Mouse (Mus musculus) embryonic facial prominence, embryonic 11.5 days (tissue): ENCODE data around the gene Cfap99. TPM values are rescaled to one million over a fixed set of nuclear protein-coding genes. Genes with fewer than 3 reads are reported as not detected.

Experiments
- ATAC-seq: fragments of 200-750 bp; cut with Nextera tagmentation; replicated peaks from 2 replicates; pipeline ENCODE4 v1.8.0; 2017; ENCODE audit warnings: low read depth; ENCODE audit not compliant: insufficient number of reproducible peaks, low FRiP score, low TSS enrichment
- DNase-seq: peaks from one replicate; pipeline ENCODE4 v3.0.0-alpha.2; 2015; ENCODE audit warnings: low spot score
- H3K27ac ChIP-seq: fragments of 300-500 bp; sonication (generic); replicated peaks from 2 replicates; pipeline ENCODE4 v1.5.1; 2014; ENCODE audit warnings: mild to moderate bottlenecking, low read depth, low read length, control low read depth
- H3K27me3 ChIP-seq: fragments of 300-500 bp; sonication (generic); 2 replicates; pipeline ENCODE4 v1.6.1; 2014; ENCODE audit warnings: mild to moderate bottlenecking, low read length, moderate library complexity, mixed read lengths; ENCODE audit not compliant: control insufficient read depth, insufficient read depth
- H3K36me3 ChIP-seq: fragments of 300-500 bp; sonication (generic); replicated peaks from 2 replicates; pipeline ENCODE4 v1.6.1; 2014; ENCODE audit warnings: low read depth, mild to moderate bottlenecking, low read length, moderate library complexity, mixed read lengths; ENCODE audit not compliant: control insufficient read depth, insufficient read depth
- H3K4me1 ChIP-seq: fragments of 300-500 bp; sonication (generic); 2 replicates; pipeline ENCODE4 v1.6.1; 2014; ENCODE audit warnings: low read length, mixed read lengths; ENCODE audit not compliant: control insufficient read depth, insufficient read depth
- H3K4me2 ChIP-seq: fragments of 300-500 bp; sonication (generic); 2 replicates; pipeline ENCODE4 v1.6.1; 2014; ENCODE audit warnings: low read depth, mild to moderate bottlenecking, control low read depth, low read length, moderate library complexity
- H3K4me3 ChIP-seq: fragments of 300-500 bp; sonication (generic); 2 replicates; pipeline ENCODE4 v1.5.1; 2014; ENCODE audit warnings: low read depth, low read length, control low read depth
- H3K9ac ChIP-seq: fragments of 300-500 bp; sonication (generic); replicated peaks from 2 replicates; pipeline ENCODE4 v1.6.1; 2014; ENCODE audit warnings: mild to moderate bottlenecking, control low read depth, low read length
- H3K9me3 ChIP-seq: fragments of 300-500 bp; sonication (generic); replicated peaks from 2 replicates; pipeline ENCODE4 v1.6.1; 2016; ENCODE audit warnings: mild to moderate bottlenecking, low read length, inconsistent platforms, mixed read lengths; ENCODE audit not compliant: control insufficient read depth
- WGBS: fragments of 180-500 bp; shearing (Covaris S2); extraction: QIAGEN DNeasy Blood & Tissue Kit; methylation state at CpG from one replicate; pipeline ENCODE4 v1.1.7; 2014; 5-methylcytosine and 5-hydroxymethylcytosine counted together
- polyA plus RNA-seq: library from polyadenylated mRNA; unstranded; fragments of >200 nt; fragmentation: Nextera tagmentation; extraction: Ambion mirVana; gene quantifications from 2 replicates; pipeline ENCODE4 v1.2.1, GENCODE M21; 2014

Gene Cfap99
- polyA plus RNA-seq, 1 experiment from 2014 or later: not detected

DNA sequence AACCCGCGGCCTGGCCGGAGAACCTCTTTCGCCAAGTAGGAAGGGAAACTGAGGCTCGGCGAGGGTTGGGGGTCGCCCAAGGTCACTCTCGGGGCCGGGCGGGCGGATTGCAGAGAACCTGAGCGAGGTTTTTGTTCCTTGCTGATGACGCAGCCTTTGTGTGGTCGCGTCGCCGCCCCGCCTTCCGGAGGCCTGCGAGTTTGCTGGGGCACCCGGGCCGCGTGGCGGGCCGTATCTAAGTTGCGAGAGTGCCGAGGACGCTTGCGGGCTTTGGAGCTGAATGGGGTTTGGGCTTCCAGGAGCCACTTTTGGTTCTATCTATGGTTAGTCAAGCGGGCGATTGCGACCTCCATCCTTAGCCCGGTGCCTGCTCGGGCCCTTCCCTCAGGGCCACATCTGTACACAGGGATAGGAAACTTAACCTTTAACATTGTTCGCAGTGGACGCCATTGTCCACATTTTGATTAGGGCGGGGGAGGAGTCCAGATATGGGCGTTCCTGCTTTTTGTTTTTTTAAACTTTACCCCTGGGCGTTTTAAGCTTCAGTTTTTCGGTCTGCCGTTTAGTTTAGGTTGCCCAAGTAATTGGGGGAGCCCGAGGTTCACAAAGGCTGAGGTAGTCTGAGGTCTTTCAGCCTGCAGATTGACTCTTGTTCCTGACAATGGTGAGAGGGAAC is 48.5 kb downstream of the Cfap99 start:
- H3K27ac ChIP-seq: peak overlapping the region; percentile 95
- under 1% methylated on average over 42 of the region's 42 CpGs for WGBS
- no peaks in the 10 kb centered on the region for H3K4me1 ChIP-seq
- peak; percentile 74 for DNase-seq
- H3K9ac ChIP-seq: peak overlapping the region; percentile 92
- no peaks in the 10 kb centered on the region for H3K9me3 ChIP-seq
- H3K27me3 ChIP-seq: no peaks in the 10 kb centered on the region
- peak overlapping the region; percentile 57 for H3K4me2 ChIP-seq
- H3K4me3 ChIP-seq: peak overlapping the region; percentile 98
- no peaks in the 10 kb centered on the region for H3K36me3 ChIP-seq
- peak; percentile 10; the same call in 1 of the 2 replicates for ATAC-seq

GRCm38 (mm10) chr5:34340246-34340645 is 51.8 kb downstream of the Cfap99 start:
- no peaks in the 10 kb centered on the region for H3K9me3 ChIP-seq
- 94% methylated on average over 6 of the region's 6 CpGs for WGBS
- no peaks in the 10 kb centered on the region for H3K27me3 ChIP-seq
- DNase-seq (no peak), ATAC-seq (no peak)
- H3K36me3 ChIP-seq: no peaks in the 10 kb centered on the region; the same call in 1 of the 2 replicates
- H3K4me2 ChIP-seq: no peak overlapping the region
- H3K4me1 ChIP-seq: no peaks in the 10 kb centered on the region
- no peak overlapping the region for H3K9ac ChIP-seq
- no peak overlapping the region for H3K27ac ChIP-seq
- H3K4me3 ChIP-seq: no peak overlapping the region

- Histone ChIP-seq H3K4me1 (no peaks in the 10 kb centered on the region), H3K4me3 (no peak overlapping the region), H3K9me3 (no peaks in the 10 kb centered on the region), H3K36me3 (peaks cover 13% of the 10 kb centered on the region), H3K27me3 (no peaks in the 10 kb centered on the region), H3K27ac (no peak overlapping the region), H3K4me2 (no peak overlapping the region), H3K9ac (no peak overlapping the region)
- ATAC-seq (no peak), DNase-seq (no peak)
- 96% methylated on average over 3 of the region's 3 CpGs for WGBS
Measured at GRCm38 (mm10) chr5:34352084-34352631, 63.8 kb downstream of the Cfap99 start.

GRCm38 (mm10) chr5:34360261-34360660 is 71.9 kb downstream of the Cfap99 start:
- DNase-seq: no peak
- Histone ChIP-seq H3K27me3 (no peaks in the 10 kb centered on the region), H3K27ac (no peak overlapping the region), H3K4me1 (no peaks in the 10 kb centered on the region), H3K4me2 (no peak overlapping the region), H3K9me3 (no peaks in the 10 kb centered on the region), H3K9ac (no peak overlapping the region), H3K36me3 (no peaks in the 10 kb centered on the region; the same call in none of the 2 replicates), H3K4me3 (no peak overlapping the region)
- no peak for ATAC-seq
- 96% methylated on average over 3 of the region's 3 CpGs for WGBS

- no peaks in the 10 kb centered on the region for H3K27me3 ChIP-seq
- H3K4me1 ChIP-seq: no peaks in the 10 kb centered on the region
- ATAC-seq: no peak
- no peaks in the 10 kb centered on the region for H3K9me3 ChIP-seq
- no peaks in the 10 kb centered on the region for H3K36me3 ChIP-seq
- no peak overlapping the region for H3K9ac ChIP-seq
- no peak for DNase-seq
- no peak overlapping the region for H3K27ac ChIP-seq
- H3K4me3 ChIP-seq: no peak overlapping the region
- no peak overlapping the region for H3K4me2 ChIP-seq
Measured at GRCm38 (mm10) chr5:34363115-34363514, 74.7 kb downstream of the Cfap99 start.

DNA sequence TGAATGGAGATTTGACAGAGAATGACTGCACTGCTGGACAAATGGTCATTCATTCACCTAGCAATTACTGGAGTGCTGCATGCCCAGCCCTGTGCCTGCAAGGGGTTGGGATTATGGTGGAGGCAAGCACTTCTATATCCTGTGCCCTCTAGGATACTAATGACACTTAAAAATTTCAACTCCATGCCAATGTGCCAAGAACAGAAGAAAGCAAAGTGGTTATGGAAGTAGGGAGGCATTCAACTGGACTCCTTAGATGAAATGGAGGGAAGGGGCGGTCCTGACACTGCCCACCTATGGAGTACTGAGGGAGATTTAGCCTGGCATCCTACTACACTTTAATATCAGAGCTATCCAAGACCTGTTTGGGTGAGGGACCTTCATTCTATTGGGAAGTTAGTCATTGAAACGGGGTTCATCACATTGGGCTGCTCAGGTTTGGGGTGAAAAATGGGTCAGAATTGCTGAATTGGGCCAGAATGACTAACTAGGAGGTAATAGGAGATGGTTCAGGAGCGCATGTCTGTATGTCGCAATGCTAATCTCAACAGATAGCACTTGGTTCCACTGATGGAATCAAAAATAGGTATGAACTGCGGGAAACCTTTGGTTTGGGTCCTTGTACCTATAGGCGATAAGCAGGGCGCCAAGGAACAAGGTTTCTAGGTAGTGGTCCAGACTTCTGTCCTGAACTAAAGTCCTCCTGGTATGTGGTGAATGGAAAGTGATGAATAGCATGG is 80.3 kb downstream of the Cfap99 start:
- DNase-seq (no peak), ATAC-seq (no peak)
- Histone ChIP-seq H3K27me3 (no peaks in the 10 kb centered on the region), H3K4me1 (no peaks in the 10 kb centered on the region), H3K36me3 (no peaks in the 10 kb centered on the region), H3K4me2 (peak overlapping the region; percentile 62), H3K9me3 (no peaks in the 10 kb centered on the region), H3K27ac (0 out of 2 replicates have a peak overlapping the region, but pooled peaks have one; percentile 38), H3K9ac (peak overlapping the region; percentile 65), H3K4me3 (peak overlapping the region; percentile 90)
- WGBS: 70% methylated on average over 7 of the region's 7 CpGs

DNA sequence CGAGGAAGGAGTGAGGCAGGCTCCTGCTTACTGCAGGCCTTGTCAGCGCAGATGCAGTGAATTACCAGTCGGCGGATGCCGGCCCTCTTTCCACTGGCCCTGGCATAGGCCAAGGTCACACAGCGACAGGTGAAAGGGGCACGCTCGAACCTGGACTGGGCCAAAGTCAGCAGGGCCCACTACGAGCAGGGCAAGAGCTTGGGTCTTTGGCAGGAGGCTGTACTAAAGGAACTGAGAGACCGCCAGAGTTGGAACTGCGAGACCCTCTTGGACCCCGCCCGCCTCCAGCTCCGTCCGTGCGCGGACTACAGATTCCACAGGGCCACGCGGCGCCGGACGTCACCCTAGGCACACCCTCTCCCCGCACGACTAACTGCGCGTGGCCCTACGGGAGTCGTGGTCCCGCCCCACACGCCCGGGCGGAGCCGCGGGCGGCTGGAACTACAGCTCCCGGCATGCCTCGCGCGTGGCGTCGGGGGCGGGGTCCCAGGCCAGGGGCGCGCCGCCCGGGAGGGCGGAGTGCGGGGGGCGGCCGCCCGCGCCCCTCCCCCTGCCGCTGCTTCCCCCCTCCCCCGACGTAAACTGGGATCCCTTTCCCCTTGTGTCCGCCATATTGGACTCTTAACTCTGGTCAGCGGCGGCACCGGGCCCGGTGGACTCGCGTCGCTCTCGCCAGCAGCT is 81.1 kb downstream of the Cfap99 start, which contains the start of gene Fam193a:
Gene Fam193a (plus strand): TSS at position 593 of the 681 bp plus-strand sequence.
- Histone ChIP-seq H3K4me1 (no peaks in the 10 kb centered on the region), H3K27ac (peak within 1 kb of the TSS; percentile 38; the same call in 1 of the 2 replicates), H3K9ac (peak within 1 kb of the TSS; percentile 89), H3K36me3 (no peaks in the 10 kb centered on the region), H3K27me3 (no peaks in the 10 kb centered on the region), H3K4me3 (peak within 1 kb of the TSS; percentile 90), H3K4me2 (peak within 1 kb of the TSS; percentile 62), H3K9me3 (no peaks in the 10 kb centered on the region)
- under 1% methylated on average over 57 of the region's 64 CpGs for WGBS
- ATAC-seq: peak; percentile 99
- DNase-seq: peak; percentile 97
